In genomic region chr11:106159921-106160840, GRCm38 (mm10) we compare ENCODE assay signal across 1 mouse cellular context.
TF ChIP-seq lines count a peak whose summit lies in the region.

No protein-coding gene starts in this region.

TF ChIP-seq in CH12.LX, 34 proteins besides CTCF, POLR2A, EP300 and RAD21 (continued from another document):
- peak; percentile 58 for TF ChIP-seq IRF4 (IDR thresholded peaks at IDR 0.05; ENCODE audit: low read depth, low read length)
- 0 out of 2 replicates have a peak, but pooled peaks have one; percentile 22 for TF ChIP-seq MXI1 (IDR thresholded peaks at IDR 0.05; ENCODE audit: low read depth, low read length)
- TF ChIP-seq GABPA (IDR thresholded peaks at IDR 0.05; ENCODE audit: insufficient replicate concordance, low read depth, low read length) = no peak
- peak; percentile 84 for TF ChIP-seq TCF12 (IDR thresholded peaks at IDR 0.05; ENCODE audit: low read depth, low read length)
- TF ChIP-seq ZNF384 (IDR thresholded peaks at IDR 0.05; ENCODE audit: low read depth, low read length) = no peak
- TF ChIP-seq MAZ (IDR thresholded peaks at IDR 0.05; ENCODE audit: low read depth, low read length) = peak; percentile 84; the same call in 1 of the 2 replicates
- no peak for TF ChIP-seq TBP (conservative IDR thresholded peaks at IDR 0.05; ENCODE audit: low read depth, low read length)
- TF ChIP-seq UBTF (IDR thresholded peaks at IDR 0.05; ENCODE audit: low read depth, low read length) = 0 out of 2 replicates have a peak, but pooled peaks have one; percentile 17
- TF ChIP-seq JUND (conservative IDR thresholded peaks at IDR 0.05; ENCODE audit: low read depth, low read length) = no peak
- TF ChIP-seq MEF2A (IDR thresholded peaks at IDR 0.05; ENCODE audit: borderline replicate concordance, low read depth, low read length) = no peak
- TF ChIP-seq POLR2AphosphoS2 (IDR thresholded peaks at IDR 0.05; ENCODE audit: low read depth, low read length) = peak; percentile 67; the same call in 1 of the 2 replicates
- peak; percentile 76 for TF ChIP-seq NELFE (IDR thresholded peaks at IDR 0.05; ENCODE audit: low read depth, low read length)
- no peak for TF ChIP-seq CHD2 (IDR thresholded peaks at IDR 0.05; ENCODE audit: low read length)
- TF ChIP-seq ZKSCAN1 (IDR thresholded peaks at IDR 0.05; ENCODE audit: borderline replicate concordance, low read depth, low read length) = no peak
- TF ChIP-seq MAFK (IDR thresholded peaks at IDR 0.05; ENCODE audit: insufficient replicate concordance, low read length) = no peak
- TF ChIP-seq SMC3 (IDR thresholded peaks at IDR 0.05; ENCODE audit: low read depth, low read length) = no peak
